Mouse (Mus musculus): ENCODE data around the gene Dnah8. TPM values are rescaled to one million over a fixed set of nuclear protein-coding genes. Genes with fewer than 3 reads are reported as not detected.

Gene Dnah8
- polyA plus RNA-seq, 1 experiment from 2014 or later, result 2.1 TPM

DNA sequence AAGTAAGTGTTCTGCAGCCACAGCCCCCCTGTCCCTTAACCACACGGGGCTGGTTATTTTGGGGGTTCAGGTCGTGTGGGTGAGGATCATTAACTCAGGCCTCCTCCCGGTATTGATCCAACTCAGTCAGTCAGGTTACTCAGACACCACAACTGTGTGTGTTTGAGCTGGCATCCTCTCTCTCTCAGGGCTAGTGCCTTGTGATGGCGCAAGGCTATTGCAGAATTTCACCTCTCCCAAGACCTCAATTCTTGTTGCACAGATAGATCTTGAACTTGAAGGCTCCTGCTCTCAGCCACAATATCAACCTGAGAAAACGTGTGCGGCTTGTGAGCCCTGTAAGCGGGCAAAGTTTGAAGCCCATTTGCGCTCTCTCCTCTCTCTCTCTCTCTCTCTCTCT lies 38.0 kb downstream of the Dnah8 start:
- ATAC-seq (ENCODE audit: insufficient number of reproducible peaks, low FRiP score), result no peak
- no peaks in the 10 kb centered on the region for H3K4me1 ChIP-seq (replicated peaks)
- 71% methylated on average over 8 of the region's 8 CpGs for WGBS

GRCm38 (mm10) chr17:30663170-30663569 lies 39.0 kb downstream of the Dnah8 start:
- H3K9me3 ChIP-seq (replicated peaks), result peaks cover 5% of the 10 kb centered on the region
- WGBS, result 88% methylated on average over 8 of the region's 8 CpGs

More for the DNA sequence above, 38.0 kb downstream of the Dnah8 start:
- H3K4me2 ChIP-seq, result no peak overlapping the region
- no peak overlapping the region for H3K9ac ChIP-seq
- no peaks in the 10 kb centered on the region for H3K27me3 ChIP-seq (replicated peaks)
- H3K36me3 ChIP-seq, result no peaks in the 10 kb centered on the region
- no peak overlapping the region for H3K27ac ChIP-seq (ENCODE audit: poor library complexity, severe bottlenecking)
- H3K9me3 ChIP-seq (replicated peaks), result peaks cover 5% of the 10 kb centered on the region
- no peak overlapping the region for H3K4me3 ChIP-seq

DNA sequence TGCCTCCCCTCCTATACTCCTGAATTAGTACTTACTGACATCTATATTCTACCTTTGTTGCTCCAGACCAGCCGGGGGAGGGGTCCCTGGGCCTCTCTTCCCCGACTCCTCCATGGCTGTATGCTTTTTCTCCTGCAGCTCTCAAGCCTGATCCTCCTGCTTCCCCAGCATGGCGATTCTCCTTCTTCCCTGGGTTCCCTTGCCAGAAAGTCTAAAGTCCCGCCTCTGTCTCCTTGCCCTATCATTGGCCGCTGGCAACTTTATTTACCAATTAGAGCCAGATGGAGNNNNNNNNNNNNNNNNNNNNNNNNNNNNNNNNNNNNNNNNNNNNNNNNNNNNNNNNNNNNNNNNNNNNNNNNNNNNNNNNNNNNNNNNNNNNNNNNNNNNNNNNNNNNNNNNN lies 40.7 kb downstream of the Dnah8 start:
- Histone ChIP-seq H3K4me1 (replicated peaks) (no peaks in the 10 kb centered on the region), H3K27me3 (replicated peaks) (no peaks in the 10 kb centered on the region), H3K4me3 (no peak overlapping the region), H3K9me3 (replicated peaks) (peaks cover 5% of the 10 kb centered on the region), H3K36me3 (no peaks in the 10 kb centered on the region), H3K9ac (no peak overlapping the region), H3K4me2 (no peak overlapping the region), H3K27ac (ENCODE audit: poor library complexity, severe bottlenecking) (no peak overlapping the region)
- WGBS, result 75% methylated on average over 5 of the region's 5 CpGs
- ATAC-seq (ENCODE audit: insufficient number of reproducible peaks, low FRiP score), result no peak

More at GRCm38 (mm10) chr17:30663170-30663569, 39.0 kb downstream of the Dnah8 start:
- ATAC-seq (ENCODE audit: insufficient number of reproducible peaks, low FRiP score), result no peak
- no peak overlapping the region for H3K4me3 ChIP-seq
- no peaks in the 10 kb centered on the region for H3K36me3 ChIP-seq
- H3K4me1 ChIP-seq (replicated peaks), result no peaks in the 10 kb centered on the region
- H3K27ac ChIP-seq (ENCODE audit: poor library complexity, severe bottlenecking), result no peak overlapping the region
- no peak overlapping the region for H3K9ac ChIP-seq
- H3K4me2 ChIP-seq, result no peak overlapping the region
- no peaks in the 10 kb centered on the region for H3K27me3 ChIP-seq (replicated peaks)

DNA sequence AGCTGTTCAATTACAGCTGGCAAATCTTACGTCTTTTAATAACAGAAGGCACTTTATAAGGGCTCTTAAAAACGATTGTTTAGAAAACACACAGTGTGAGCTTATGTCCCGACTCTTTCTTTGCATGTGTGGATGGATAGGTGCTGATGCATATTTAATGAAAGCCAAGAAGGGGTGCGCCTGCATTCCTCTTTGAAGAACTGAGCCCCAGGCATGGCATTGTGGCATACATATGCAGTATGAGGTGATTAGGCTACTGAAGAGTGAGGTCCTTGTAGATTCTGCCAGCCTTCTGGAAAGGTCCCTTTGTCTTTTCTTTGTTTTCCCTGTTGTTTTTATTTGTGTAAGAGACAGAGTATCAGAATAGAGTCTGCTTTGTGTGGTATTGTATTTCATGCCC lies 48.4 kb downstream of the Dnah8 start:
- Histone ChIP-seq H3K4me3 (no peak overlapping the region), H3K9ac (no peak overlapping the region), H3K27ac (ENCODE audit: poor library complexity, severe bottlenecking) (no peak overlapping the region), H3K4me1 (replicated peaks) (no peaks in the 10 kb centered on the region), H3K36me3 (no peaks in the 10 kb centered on the region), H3K27me3 (replicated peaks) (no peaks in the 10 kb centered on the region), H3K4me2 (no peak overlapping the region), H3K9me3 (replicated peaks) (peaks cover 6% of the 10 kb centered on the region; the same call in 1 of the 2 replicates)
- 78% methylated on average over 4 of the region's 4 CpGs for WGBS
- no peak for ATAC-seq (ENCODE audit: insufficient number of reproducible peaks, low FRiP score)

GRCm38 (mm10) chr17:30673023-30673422 lies 48.9 kb downstream of the Dnah8 start:
- Histone ChIP-seq H3K9me3 (replicated peaks) (peaks cover 6% of the 10 kb centered on the region; the same call in 1 of the 2 replicates), H3K36me3 (no peaks in the 10 kb centered on the region), H3K4me1 (replicated peaks) (no peaks in the 10 kb centered on the region), H3K4me3 (no peak overlapping the region), H3K9ac (no peak overlapping the region), H3K27me3 (replicated peaks) (no peaks in the 10 kb centered on the region), H3K27ac (ENCODE audit: poor library complexity, severe bottlenecking) (no peak overlapping the region), H3K4me2 (no peak overlapping the region)
- no peak for ATAC-seq (ENCODE audit: insufficient number of reproducible peaks, low FRiP score)
- 82% methylated on average over 6 of the region's 6 CpGs for WGBS

DNA sequence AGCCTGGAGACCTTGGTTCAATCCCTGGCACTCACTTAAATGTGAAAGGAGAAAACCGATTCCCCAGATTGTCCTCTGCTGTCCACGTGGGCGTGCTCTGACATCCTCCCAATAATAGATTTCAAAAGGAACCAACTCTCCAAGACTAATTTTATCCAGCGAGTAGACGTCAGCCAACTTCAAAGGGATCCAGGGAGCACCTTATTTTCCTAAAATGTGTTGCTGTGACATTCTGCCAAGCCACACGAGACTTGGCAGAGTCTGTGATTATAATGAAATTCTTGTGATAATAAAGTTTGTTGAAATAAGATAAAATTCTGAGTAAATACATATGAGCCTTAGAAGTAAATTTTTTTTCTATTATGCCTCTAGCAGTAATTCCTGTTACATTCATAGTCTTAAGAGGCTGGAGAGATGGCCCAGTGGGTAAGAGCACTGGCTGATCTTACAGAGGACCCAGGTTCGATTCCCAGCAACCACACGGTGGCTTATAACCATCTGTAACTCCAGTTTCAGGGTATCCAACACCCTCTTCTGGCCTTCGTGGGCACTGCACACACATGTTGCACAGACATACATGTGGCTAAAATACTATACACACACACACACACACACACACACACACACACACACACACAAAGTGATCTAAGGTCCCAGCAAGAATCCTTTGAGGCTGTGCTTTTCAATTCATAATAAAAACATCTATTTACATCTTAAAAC lies 51.0 kb downstream of the Dnah8 start:
- H3K27ac ChIP-seq (ENCODE audit: poor library complexity, severe bottlenecking), result no peak overlapping the region
- H3K4me2 ChIP-seq, result no peak overlapping the region
- H3K9ac ChIP-seq, result no peak overlapping the region
- H3K36me3 ChIP-seq, result no peaks in the 10 kb centered on the region
- H3K27me3 ChIP-seq (replicated peaks), result no peaks in the 10 kb centered on the region
- 81% methylated on average over 9 of the region's 9 CpGs for WGBS
- H3K4me1 ChIP-seq (replicated peaks), result no peaks in the 10 kb centered on the region
- H3K9me3 ChIP-seq (replicated peaks), result peaks cover 6% of the 10 kb centered on the region; the same call in 1 of the 2 replicates
- H3K4me3 ChIP-seq, result no peak overlapping the region
- no peak for ATAC-seq (ENCODE audit: insufficient number of reproducible peaks, low FRiP score)

GRCm38 (mm10) chr17:30678523-30678922 lies 54.4 kb downstream of the Dnah8 start:
- Histone ChIP-seq H3K27ac (ENCODE audit: poor library complexity, severe bottlenecking) (no peak overlapping the region), H3K4me3 (no peak overlapping the region), H3K9me3 (replicated peaks) (peaks cover 6% of the 10 kb centered on the region; the same call in 1 of the 2 replicates), H3K9ac (no peak overlapping the region), H3K4me1 (replicated peaks) (no peaks in the 10 kb centered on the region), H3K4me2 (no peak overlapping the region), H3K36me3 (no peaks in the 10 kb centered on the region), H3K27me3 (replicated peaks) (no peaks in the 10 kb centered on the region)
- ATAC-seq (ENCODE audit: insufficient number of reproducible peaks, low FRiP score), result no peak
- 88% methylated on average over 10 of the region's 10 CpGs for WGBS

GRCm38 (mm10) chr17:30679612-30680011 lies 55.5 kb downstream of the Dnah8 start:
- H3K27ac ChIP-seq (ENCODE audit: poor library complexity, severe bottlenecking), result no peak overlapping the region
- 90% methylated on average over 4 of the region's 4 CpGs for WGBS
- no peak overlapping the region for H3K4me3 ChIP-seq
- H3K36me3 ChIP-seq, result no peaks in the 10 kb centered on the region
- H3K4me2 ChIP-seq, result no peak overlapping the region
- H3K9ac ChIP-seq, result no peak overlapping the region
- no peaks in the 10 kb centered on the region for H3K4me1 ChIP-seq (replicated peaks)
- ATAC-seq (ENCODE audit: insufficient number of reproducible peaks, low FRiP score), result no peak
- H3K9me3 ChIP-seq (replicated peaks), result peaks cover 6% of the 10 kb centered on the region; the same call in 1 of the 2 replicates
- H3K27me3 ChIP-seq (replicated peaks), result no peaks in the 10 kb centered on the region

- no peak overlapping the region for H3K27ac ChIP-seq (ENCODE audit: poor library complexity, severe bottlenecking)
- H3K36me3 ChIP-seq, result no peaks in the 10 kb centered on the region
- no peak for ATAC-seq (ENCODE audit: insufficient number of reproducible peaks, low FRiP score)
- H3K4me1 ChIP-seq (replicated peaks), result no peaks in the 10 kb centered on the region
- H3K9ac ChIP-seq, result no peak overlapping the region
- no peaks in the 10 kb centered on the region for H3K9me3 ChIP-seq (replicated peaks)
- no peak overlapping the region for H3K4me2 ChIP-seq
- H3K4me3 ChIP-seq, result no peak overlapping the region
- 21% methylated on average over 5 of the region's 5 CpGs for WGBS
- no peaks in the 10 kb centered on the region for H3K27me3 ChIP-seq (replicated peaks)
Measured at GRCm38 (mm10) chr17:30681604-30682003, 57.5 kb downstream of the Dnah8 start.

DNA sequence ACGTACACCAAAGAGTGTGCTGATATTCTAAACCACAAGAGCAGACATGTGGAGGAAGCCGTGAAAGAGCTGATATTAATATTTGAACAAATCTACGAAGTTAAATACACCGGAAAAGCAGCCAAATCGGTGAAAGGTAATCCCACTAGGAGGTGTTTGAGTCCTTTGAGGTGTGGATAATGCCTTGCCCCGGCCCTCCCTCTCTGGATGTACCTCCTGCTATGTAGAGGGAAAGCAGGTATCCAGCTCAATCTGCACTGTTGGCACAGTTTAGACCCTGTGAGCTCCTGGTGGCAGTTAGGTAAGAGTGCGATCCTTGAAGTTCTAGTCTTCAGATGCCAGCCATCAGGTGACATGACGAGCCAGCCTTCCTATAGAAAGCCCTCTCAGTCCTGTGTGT lies 66.0 kb downstream of the Dnah8 start:
- WGBS, result 84% methylated on average over 8 of the region's 8 CpGs
- Histone ChIP-seq H3K9me3 (replicated peaks) (no peaks in the 10 kb centered on the region), H3K4me1 (replicated peaks) (no peaks in the 10 kb centered on the region), H3K27me3 (replicated peaks) (no peaks in the 10 kb centered on the region), H3K4me2 (no peak overlapping the region), H3K27ac (ENCODE audit: poor library complexity, severe bottlenecking) (no peak overlapping the region), H3K4me3 (no peak overlapping the region), H3K36me3 (no peaks in the 10 kb centered on the region), H3K9ac (no peak overlapping the region)
- ATAC-seq (ENCODE audit: insufficient number of reproducible peaks, low FRiP score), result no peak

GRCm38 (mm10) chr17:30691481-30691880 lies 67.3 kb downstream of the Dnah8 start:
- ATAC-seq (ENCODE audit: insufficient number of reproducible peaks, low FRiP score), result no peak
- Histone ChIP-seq H3K4me3 (no peak overlapping the region), H3K9ac (no peak overlapping the region), H3K27me3 (replicated peaks) (no peaks in the 10 kb centered on the region), H3K9me3 (replicated peaks) (no peaks in the 10 kb centered on the region), H3K4me2 (no peak overlapping the region), H3K4me1 (replicated peaks) (no peaks in the 10 kb centered on the region), H3K27ac (ENCODE audit: poor library complexity, severe bottlenecking) (no peak overlapping the region), H3K36me3 (no peaks in the 10 kb centered on the region)
- WGBS, result 73% methylated on average over 2 of the region's 2 CpGs

- H3K9ac ChIP-seq, result no peak overlapping the region
- H3K4me2 ChIP-seq, result no peak overlapping the region
- H3K4me1 ChIP-seq (replicated peaks), result no peaks in the 10 kb centered on the region
- no peaks in the 10 kb centered on the region for H3K36me3 ChIP-seq
- 72% methylated on average over 9 of the region's 9 CpGs for WGBS
- no peaks in the 10 kb centered on the region for H3K27me3 ChIP-seq (replicated peaks)
- no peaks in the 10 kb centered on the region for H3K9me3 ChIP-seq (replicated peaks)
- ATAC-seq (ENCODE audit: insufficient number of reproducible peaks, low FRiP score), result no peak
- H3K27ac ChIP-seq (ENCODE audit: poor library complexity, severe bottlenecking), result no peak overlapping the region
- no peak overlapping the region for H3K4me3 ChIP-seq
Measured at GRCm38 (mm10) chr17:30694281-30694680, 70.1 kb downstream of the Dnah8 start.
